In genomic region chr4:21951444-21951843, GRCm38 (mm10) we compare ENCODE assay signal across 8 mouse cellular contexts. TPM values are rescaled to one million over a fixed set of nuclear protein-coding genes. Genes with fewer than 3 reads are reported as not detected.
DNase-seq lines count a peak whose midpoint lies in the region; ATAC-seq and TF ChIP-seq lines count a peak whose summit lies in the region.

No protein-coding gene starts in this region.

- TF ChIP-seq POLR2A in thymus, adult 2 months (IDR thresholded peaks at IDR 0.05; ENCODE audit: control insufficient read depth, extremely low read depth, insufficient read depth, low read length, poor library complexity): no peak

- H3K4me2 ChIP-seq in hindbrain, embryonic 12.5 days (replicated peaks): no peak overlapping the region

- no peaks in the 10 kb centered on the region for H3K27me3 ChIP-seq in hindbrain, embryonic 12.5 days
- no peaks in the 10 kb centered on the region for H3K27me3 ChIP-seq in hindbrain, embryonic 10.5 days (ENCODE audit: insufficient read depth, poor library complexity, severe bottlenecking)
- H3K27me3 ChIP-seq in thymus, adult 2 months (ENCODE audit: control insufficient read depth, insufficient read depth, low read length): no peaks in the 10 kb centered on the region

- H3K9me3 ChIP-seq in hindbrain, embryonic 12.5 days (replicated peaks): no peaks in the 10 kb centered on the region
- no peaks in the 10 kb centered on the region for H3K9me3 ChIP-seq in hindbrain, embryonic 10.5 days

- no peak for DNase-seq in hindbrain, embryonic 10.5 days (ENCODE audit: low spot score)
- DNase-seq in thymus, postnatal 0 days (ENCODE audit: low spot score): peak; percentile 31
- DNase-seq in thymus, adult 2 months: no peak
- peak; percentile 30 for DNase-seq in brain, embryonic 18.5 days (ENCODE audit: low read depth, low spot score)
- DNase-seq in layer of hippocampus, postnatal 14 days (ENCODE audit: low spot score in 2 of 2): peak; percentile 37 to 58
- DNase-seq in right cerebral cortex, postnatal 14 days: peak; percentile 57
- DNase-seq in gastrocnemius, postnatal 25 days: no peak

- 52% methylated on average over 6 of the region's 6 CpGs for WGBS in hindbrain, embryonic 12.5 days
- 46% methylated on average over 6 of the region's 6 CpGs for WGBS in hindbrain, embryonic 10.5 days
- 29% methylated on average over 6 of the region's 6 CpGs for WGBS in thymus, adult 2 months

- ATAC-seq in hindbrain, embryonic 12.5 days (ENCODE audit: low FRiP score): peak; percentile 54; the same call in 1 of the 2 replicates

- peaks cover 36% of the 10 kb centered on the region for H3K36me3 ChIP-seq in hindbrain, embryonic 12.5 days
- peaks cover 43% of the 10 kb centered on the region for H3K36me3 ChIP-seq in hindbrain, embryonic 10.5 days
- H3K36me3 ChIP-seq in thymus, adult 2 months (ENCODE audit: control insufficient read depth, insufficient read depth, low read length): no peaks in the 10 kb centered on the region

- H3K27ac ChIP-seq in hindbrain, embryonic 12.5 days: no peak overlapping the region
- no peak overlapping the region for H3K27ac ChIP-seq in hindbrain, embryonic 10.5 days
- H3K27ac ChIP-seq in thymus, adult 2 months (ENCODE audit: control insufficient read depth, insufficient read depth, low read length): no peak overlapping the region

- no peaks in the 10 kb centered on the region for H3K4me1 ChIP-seq in hindbrain, embryonic 12.5 days
- no peaks in the 10 kb centered on the region for H3K4me1 ChIP-seq in hindbrain, embryonic 10.5 days (replicated peaks)
- no peaks in the 10 kb centered on the region for H3K4me1 ChIP-seq in thymus, adult 2 months (replicated peaks; ENCODE audit: control insufficient read depth, insufficient read depth, low read length)

- H3K4me3 ChIP-seq in hindbrain, embryonic 12.5 days: no peak overlapping the region
- no peak overlapping the region for H3K4me3 ChIP-seq in hindbrain, embryonic 10.5 days
- no peak overlapping the region for H3K4me3 ChIP-seq in thymus, adult 2 months (ENCODE audit: control insufficient read depth, insufficient read depth, low read length)

- H3K9ac ChIP-seq in hindbrain, embryonic 12.5 days: no peak overlapping the region

- no peak for TF ChIP-seq CTCF in thymus, adult 2 months (IDR thresholded peaks at IDR 0.05; ENCODE audit: borderline replicate concordance, control insufficient read depth, extremely low read depth, insufficient read depth, low read length, poor library complexity)

RNA-seq across cellular contexts. Expression of gene Faxc, which starts 20.3 kb away (rescaled TPM):
- 26.9 and 30.1 TPM in 2 replicates for polyA plus RNA-seq in hindbrain, embryonic 12.5 days (2016; fragmentation: Nextera tagmentation; extraction: Ambion mirVana)
- 10.2 and 14.9 TPM in 2 replicates for polyA plus RNA-seq in hindbrain, embryonic 10.5 days (2016; fragmentation: Nextera tagmentation; extraction: Ambion mirVana)
- polyA plus RNA-seq in thymus, postnatal 0 days (2015; fragmentation: Nextera tagmentation; extraction: Ambion mirVana): 0.22 and 0.30 TPM in 2 replicates
- 0.33 and 0.40 TPM in 2 replicates for polyA plus RNA-seq in thymus, adult 2 months (2012; rRNA removed)
- 10 to 100 TPM; 69.5 to 76.2 TPM for total RNA-seq in layer of hippocampus, postnatal 14 days (2021)
- total RNA-seq in gastrocnemius, postnatal 25 days (2021): 1 to 10 TPM in 1 of 2 experiments, under 1 TPM in 1; 0.83 to 1.4 TPM

Comparison
In these comparisons a context has a peak if more than half of its experiments do, and no peak if none do; other contexts are left out.
1. DNase-seq: peak in thymus, postnatal 0 days (single experiment), brain, embryonic 18.5 days (single experiment), layer of hippocampus, postnatal 14 days (2 of 2) and right cerebral cortex, postnatal 14 days (single experiment); none in hindbrain, embryonic 10.5 days (single experiment), thymus, adult 2 months (single experiment) and gastrocnemius, postnatal 25 days (single experiment).